Comparison of ENCODE assay signal across 9 mouse cellular contexts in genomic region chr9:122805845-122806341, GRCm38 (mm10). TPM values are rescaled to one million over a fixed set of nuclear protein-coding genes. Genes with fewer than 3 reads are reported as not detected.
DNase-seq lines count a peak whose midpoint lies in the region; ATAC-seq and TF ChIP-seq lines count a peak whose summit lies in the region.
"Had no signal": no experiment of that assay in that cellular context is flagged by ENCODE, and none has a peak within 500 bp of the region (broad histone marks: within the 10 kb centered on the region; RNA-seq: fewer than 3 reads in every experiment).

No protein-coding gene starts in this region.

- H3K4me2 ChIP-seq in kidney, embryonic 16.5 days (replicated peaks; ENCODE audit: low read depth, low read length), result peak overlapping the region; percentile 76
- peak overlapping the region; percentile 90 for H3K4me2 ChIP-seq in embryonic facial prominence, embryonic 12.5 days (replicated peaks)
- peak overlapping the region; percentile 82 for H3K4me2 ChIP-seq in intestine, postnatal 0 days (replicated peaks; ENCODE audit: low read depth)
- peak overlapping the region; percentile 91 for H3K4me2 ChIP-seq in myocyte (ENCODE audit: low read depth)

- H3K27me3 ChIP-seq in kidney, embryonic 16.5 days (ENCODE audit: insufficient read depth, low read length), result no peaks in the 10 kb centered on the region
- no peaks in the 10 kb centered on the region for H3K27me3 ChIP-seq in embryonic facial prominence, embryonic 12.5 days
- no peaks in the 10 kb centered on the region for H3K27me3 ChIP-seq in intestine, postnatal 0 days (replicated peaks; ENCODE audit: control insufficient read depth, insufficient read depth, low read length)
- H3K27me3 ChIP-seq in myocyte (ENCODE audit: control insufficient read depth, insufficient read depth, insufficient read length), result no peaks in the 10 kb centered on the region

- no peaks in the 10 kb centered on the region for H3K79me2 ChIP-seq in myocyte (ENCODE audit: control insufficient read depth, insufficient read depth)

- WGBS in kidney, embryonic 16.5 days, result 10% methylated on average over 10 of the region's 10 CpGs
- WGBS in embryonic facial prominence, embryonic 12.5 days, result 11% methylated on average over 10 of the region's 10 CpGs
- 8% methylated on average over 10 of the region's 10 CpGs for WGBS in intestine, postnatal 0 days

- 0 out of 2 replicates have a peak, but pooled peaks cover 5% of the 10 kb centered on the region for H3K36me3 ChIP-seq in kidney, embryonic 16.5 days (ENCODE audit: insufficient read depth, low read length)
- H3K36me3 ChIP-seq in embryonic facial prominence, embryonic 12.5 days, result no peaks in the 10 kb centered on the region
- peaks cover 13% of the 10 kb centered on the region; the same call in 1 of the 2 replicates for H3K36me3 ChIP-seq in intestine, postnatal 0 days (ENCODE audit: control insufficient read depth, insufficient read depth)
- peaks cover 2% of the 10 kb centered on the region for H3K36me3 ChIP-seq in myocyte (ENCODE audit: control insufficient read depth, insufficient read depth)

- TF ChIP-seq POLR2A in myocyte (IDR thresholded peaks at IDR 0.05; ENCODE audit: insufficient read length, low read depth), result peak; percentile 60

- no peak for DNase-seq in kidney, postnatal 14 days
- DNase-seq in adrenal gland, adult 18-20 months (ENCODE audit: low spot score in 2 of 2), result no peak
- DNase-seq in urinary bladder, postnatal 25 days (ENCODE audit: low spot score), result no peak
- DNase-seq in gastrocnemius, adult 8-10 months (ENCODE audit: low spot score in 2 of 2), result no peak

- H3K9ac ChIP-seq in kidney, embryonic 16.5 days (replicated peaks; ENCODE audit: low read length), result peak overlapping the region; percentile 83
- H3K9ac ChIP-seq in embryonic facial prominence, embryonic 12.5 days, result peak overlapping the region; percentile 72
- H3K9ac ChIP-seq in intestine, postnatal 0 days (ENCODE audit: low read depth, low read length), result peak overlapping the region; percentile 64

- H3ac ChIP-seq in myocyte (ENCODE audit: control insufficient read depth, insufficient read length), result peak overlapping the region; percentile 37

- ATAC-seq in kidney, embryonic 16.5 days (ENCODE audit: low FRiP score, low TSS enrichment), result no peak
- no peak; the same call in 1 of the 2 replicates for ATAC-seq in embryonic facial prominence, embryonic 12.5 days (ENCODE audit: insufficient number of reproducible peaks, insufficient read depth, low FRiP score, low TSS enrichment)
- ATAC-seq in intestine, postnatal 0 days, result no peak

- no peak for TF ChIP-seq CTCF in intestine, postnatal 0 days (IDR thresholded peaks at IDR 0.05; ENCODE audit: low read depth)

- H3K4me1 ChIP-seq in kidney, embryonic 16.5 days (ENCODE audit: insufficient read depth, low read length), result peaks cover 9% of the 10 kb centered on the region; the same call in 1 of the 2 replicates
- H3K4me1 ChIP-seq in embryonic facial prominence, embryonic 12.5 days, result peaks cover 5% of the 10 kb centered on the region; the same call in 1 of the 2 replicates
- H3K4me1 ChIP-seq in intestine, postnatal 0 days (replicated peaks; ENCODE audit: control insufficient read depth, insufficient read depth, low read length), result peaks cover 3% of the 10 kb centered on the region; the same call in 1 of the 2 replicates

- H3K4me3 ChIP-seq in kidney, embryonic 16.5 days (ENCODE audit: low read length), result peak overlapping the region; percentile 80
- peak overlapping the region; percentile 64 for H3K4me3 ChIP-seq in embryonic facial prominence, embryonic 12.5 days
- H3K4me3 ChIP-seq in intestine, postnatal 0 days (ENCODE audit: low read depth, low read length), result peak overlapping the region; percentile 54
- peak overlapping the region; percentile 61 for H3K4me3 ChIP-seq in myocyte

- H3K27ac ChIP-seq in kidney, embryonic 16.5 days (ENCODE audit: low read length), result peak overlapping the region; percentile 91
- H3K27ac ChIP-seq in embryonic facial prominence, embryonic 12.5 days, result peak overlapping the region; percentile 90
- H3K27ac ChIP-seq in intestine, postnatal 0 days (ENCODE audit: low read depth, low read length), result peak overlapping the region; percentile 88

- H3K9me3 ChIP-seq in kidney, embryonic 16.5 days (ENCODE audit: low read length), result no peaks in the 10 kb centered on the region
- H3K9me3 ChIP-seq in embryonic facial prominence, embryonic 12.5 days, result no peaks in the 10 kb centered on the region
- no peaks in the 10 kb centered on the region for H3K9me3 ChIP-seq in intestine, postnatal 0 days (ENCODE audit: control insufficient read depth)

TF ChIP-seq in myocyte, 11 proteins besides CTCF, POLR2A, EP300 and RAD21:
- TF ChIP-seq MYOD1 (IDR thresholded peaks at IDR 0.05; ENCODE audit: control insufficient read depth in 1 of 3, insufficient read length in 2 of 3, low read depth in 2 of 3) (no peak), E2F4 (IDR thresholded peaks at IDR 0.05; ENCODE audit: insufficient read depth) (no peak), SRF (IDR thresholded peaks at IDR 0.05; ENCODE audit: control insufficient read depth, insufficient read length, low read depth) (no peak), USF1 (IDR thresholded peaks at IDR 0.05; ENCODE audit: low read depth) (no peak), MAX (IDR thresholded peaks at IDR 0.05; ENCODE audit: low read depth) (no peak), TCF12 (IDR thresholded peaks at IDR 0.05; ENCODE audit: insufficient read depth, poor library complexity, severe bottlenecking) (no peak), CEBPB (IDR thresholded peaks at IDR 0.05; ENCODE audit: insufficient read depth, poor library complexity, severe bottlenecking) (no peak), REST (IDR thresholded peaks at IDR 0.05; ENCODE audit: insufficient read depth, insufficient read length) (no peak), MYOG (IDR thresholded peaks at IDR 0.05; ENCODE audit: control insufficient read depth in 1 of 3, insufficient read depth in 1 of 3, insufficient read length in 2 of 3, low read depth in 2 of 3) (no peak), TCF3 (IDR thresholded peaks at IDR 0.05; ENCODE audit: insufficient read length, low read depth) (no peak), POLR2AphosphoS2 (IDR thresholded peaks at IDR 0.05; ENCODE audit: insufficient read length, low read depth) (no peak)

RNA-seq across cellular contexts. Expression of gene Tcaim, which starts 0.6 kb away (rescaled TPM):
- polyA plus RNA-seq in kidney, embryonic 16.5 days (2015; fragmentation: Nextera tagmentation; extraction: Ambion mirVana), result 5.7 and 6.2 TPM in 2 replicates
- 7.6 and 8.1 TPM in 2 replicates for polyA plus RNA-seq in embryonic facial prominence, embryonic 12.5 days (2016; fragmentation: Nextera tagmentation; extraction: Ambion mirVana)
- 3.2 TPM in 2 replicates for polyA plus RNA-seq in intestine, postnatal 0 days (2015; fragmentation: Nextera tagmentation; extraction: Ambion mirVana)
- polyA plus RNA-seq in myocyte (2012; fragmentation: generic; extraction: Trizol), result 2.6 TPM
- 10 to 100 TPM; 20.0 to 26.3 TPM for total RNA-seq in adrenal gland, adult 18-20 months (2021)
- total RNA-seq in gastrocnemius, adult 8-10 months (2022), result 10 to 100 TPM; 21.3 to 23.3 (median 21.9) TPM

RNA-seq across cellular contexts. Expression of gene Gm35549, which starts 37.9 kb away (rescaled TPM):
- 0.55 and 0.64 TPM in 2 replicates for polyA plus RNA-seq in kidney, embryonic 16.5 days (2015; fragmentation: Nextera tagmentation; extraction: Ambion mirVana)
- polyA plus RNA-seq in embryonic facial prominence, embryonic 12.5 days (2016; fragmentation: Nextera tagmentation; extraction: Ambion mirVana), result 0.55 and 0.67 TPM in 2 replicates
- polyA plus RNA-seq in intestine, postnatal 0 days (2015; fragmentation: Nextera tagmentation; extraction: Ambion mirVana), result not detected in 2 replicates
- polyA plus RNA-seq in myocyte (2012; fragmentation: generic; extraction: Trizol), result 0.20 TPM
- not detected for total RNA-seq in adrenal gland, adult 18-20 months (2021)
- not detected for total RNA-seq in gastrocnemius, adult 8-10 months (2022)
- total RNA-seq: layer of hippocampus, postnatal 36 days had no signal

RNA-seq across cellular contexts. Expression of gene Topaz1, which starts 58.7 kb away (rescaled TPM):
- polyA plus RNA-seq in kidney, embryonic 16.5 days (2015; fragmentation: Nextera tagmentation; extraction: Ambion mirVana), result not detected in 2 replicates
- not detected in 2 replicates for polyA plus RNA-seq in embryonic facial prominence, embryonic 12.5 days (2016; fragmentation: Nextera tagmentation; extraction: Ambion mirVana)
- 0.04 and 0.16 TPM in 2 replicates for polyA plus RNA-seq in intestine, postnatal 0 days (2015; fragmentation: Nextera tagmentation; extraction: Ambion mirVana)
- not detected for polyA plus RNA-seq in myocyte (2012; fragmentation: generic; extraction: Trizol)
- not detected for total RNA-seq in adrenal gland, adult 18-20 months (2021)
- not detected for total RNA-seq in gastrocnemius, adult 8-10 months (2022)
- total RNA-seq: layer of hippocampus, postnatal 36 days had no signal

RNA-seq across cellular contexts. Expression of gene Zfp445, which starts 59.9 kb away (rescaled TPM):
- 82.3 and 83.0 TPM in 2 replicates for polyA plus RNA-seq in kidney, embryonic 16.5 days (2015; fragmentation: Nextera tagmentation; extraction: Ambion mirVana)
- 100 and 109 TPM in 2 replicates for polyA plus RNA-seq in embryonic facial prominence, embryonic 12.5 days (2016; fragmentation: Nextera tagmentation; extraction: Ambion mirVana)
- polyA plus RNA-seq in intestine, postnatal 0 days (2015; fragmentation: Nextera tagmentation; extraction: Ambion mirVana), result 12.0 and 15.3 TPM in 2 replicates
- polyA plus RNA-seq in myocyte (2012; fragmentation: generic; extraction: Trizol), result 10.0 TPM
- 100 to 1,000 TPM in 1 of 2 experiments, 10 to 100 TPM in 1; 83.7 to 121 TPM for total RNA-seq in adrenal gland, adult 18-20 months (2021)
- total RNA-seq in gastrocnemius, adult 8-10 months (2022), result 10 to 100 TPM; 24.8 to 35.2 (median 34.0) TPM
